Mouse (Mus musculus) splenic B cell, adult 2 months (primary cell): ENCODE measurements around the gene Tiam1.
A peak's percentile ranks its signal among the peaks of the same experiment; 100 is the strongest.

ENCODE experiments used
- DNase-seq: peaks from one replicate; pipeline ENCODE4 v3.0.0-alpha.2; 2011; ENCODE audit warnings: low read depth, low spot score
- H3K27me3 ChIP-seq: 2 replicates; pipeline ENCODE4 v1.6.1; 2012; ENCODE audit warnings: mild to moderate bottlenecking, low read length, moderate library complexity, mixed read lengths; ENCODE audit not compliant: control insufficient read depth, poor library complexity, insufficient read depth, severe bottlenecking
- H3K36me3 ChIP-seq: 2 replicates; pipeline ENCODE4 v1.6.1; 2012; ENCODE audit warnings: mild to moderate bottlenecking, low read length, moderate library complexity, mixed read lengths; ENCODE audit not compliant: control insufficient read depth, poor library complexity, insufficient read depth, severe bottlenecking

Gene Tiam1

DNA sequence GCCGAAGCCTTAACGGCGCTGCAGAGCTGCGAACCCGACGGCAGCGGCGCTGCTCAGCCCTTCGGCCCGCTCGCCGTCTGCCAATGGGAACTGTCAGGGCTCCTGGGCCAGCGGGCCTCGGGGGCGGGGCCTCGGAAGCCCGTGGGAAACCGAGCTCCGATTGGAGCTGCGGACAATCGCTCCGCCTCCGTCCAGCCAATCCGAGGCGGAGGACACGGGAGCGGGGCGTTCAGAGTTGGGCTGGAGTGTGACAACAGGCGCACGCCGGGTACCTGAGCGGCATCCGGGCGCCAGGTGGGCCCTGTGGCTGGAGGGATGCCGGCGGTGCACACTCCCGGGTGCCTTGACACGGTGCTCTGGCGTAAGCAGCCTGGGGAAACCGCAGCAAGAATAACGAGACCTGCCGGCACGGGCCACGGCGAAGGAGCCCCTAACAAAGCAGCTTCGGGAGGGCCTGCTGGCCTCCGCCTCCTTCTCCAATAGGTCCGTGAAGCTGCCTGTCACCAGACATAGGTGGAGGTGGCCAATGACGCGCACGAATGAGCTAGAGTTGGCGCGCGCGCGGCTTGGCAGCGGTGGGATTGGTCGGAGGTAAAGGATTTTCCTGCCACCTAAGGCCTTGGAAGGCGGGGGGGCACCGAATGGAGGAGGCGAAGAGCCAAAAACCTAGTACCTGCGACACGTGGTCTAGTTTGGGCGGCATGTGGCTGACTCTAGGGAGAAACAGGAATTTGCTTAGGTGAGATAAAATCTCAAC is at the start of gene Tiam1:
Tiam1 (minus strand) TSS at position 10 of the 757 bp plus-strand sequence.
- Histone ChIP-seq H3K27me3 (no peaks in the 10 kb centered on the region), H3K36me3 (no peaks in the 10 kb centered on the region)
- peak; percentile 97 for DNase-seq

DNA sequence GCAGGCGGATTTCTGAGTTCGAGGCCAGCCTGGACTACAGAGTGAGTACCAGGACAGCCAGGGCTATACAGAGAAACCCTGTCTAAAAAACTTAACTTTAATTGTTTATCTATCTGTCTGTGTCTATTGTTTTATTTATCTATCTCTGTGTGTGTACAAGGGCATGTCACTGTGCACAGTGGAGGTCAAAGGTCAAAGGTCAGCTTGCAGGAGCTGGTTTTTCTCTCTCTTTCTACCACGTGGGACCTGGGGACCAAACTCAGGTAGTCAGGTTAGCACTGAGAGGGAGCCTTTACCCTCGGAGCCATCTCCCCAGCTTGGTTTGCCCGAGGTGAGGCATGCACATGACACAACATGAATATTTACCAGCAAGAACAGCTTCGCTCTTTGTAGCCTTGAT is 47.7 kb upstream of the Tiam1 start:
- H3K27me3 ChIP-seq: no peaks in the 10 kb centered on the region
- DNase-seq: no peak
- no peaks in the 10 kb centered on the region for H3K36me3 ChIP-seq

DNA sequence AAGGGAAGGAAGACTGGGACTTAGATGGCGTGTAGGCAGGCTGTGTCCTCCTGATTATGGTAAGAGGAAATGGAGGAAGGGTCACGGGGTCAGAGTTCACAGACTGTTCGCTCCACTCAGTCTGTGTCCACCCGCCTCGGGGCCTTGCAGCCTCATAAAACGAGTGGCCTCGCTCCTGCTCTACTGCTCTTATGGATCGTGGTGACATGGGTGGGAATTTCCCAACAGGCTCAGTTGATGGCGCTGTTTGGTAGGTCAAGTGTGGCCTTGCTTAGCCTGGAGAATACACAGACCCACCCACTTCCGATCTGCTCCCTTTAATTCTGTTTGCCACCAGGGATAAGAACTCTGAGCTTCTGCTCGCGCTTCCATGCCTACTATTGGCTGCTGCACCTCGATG is 43.9 kb upstream of the Tiam1 start:
- peak; percentile 19 for DNase-seq
- Histone ChIP-seq H3K27me3 (no peaks in the 10 kb centered on the region), H3K36me3 (no peaks in the 10 kb centered on the region)

DNA sequence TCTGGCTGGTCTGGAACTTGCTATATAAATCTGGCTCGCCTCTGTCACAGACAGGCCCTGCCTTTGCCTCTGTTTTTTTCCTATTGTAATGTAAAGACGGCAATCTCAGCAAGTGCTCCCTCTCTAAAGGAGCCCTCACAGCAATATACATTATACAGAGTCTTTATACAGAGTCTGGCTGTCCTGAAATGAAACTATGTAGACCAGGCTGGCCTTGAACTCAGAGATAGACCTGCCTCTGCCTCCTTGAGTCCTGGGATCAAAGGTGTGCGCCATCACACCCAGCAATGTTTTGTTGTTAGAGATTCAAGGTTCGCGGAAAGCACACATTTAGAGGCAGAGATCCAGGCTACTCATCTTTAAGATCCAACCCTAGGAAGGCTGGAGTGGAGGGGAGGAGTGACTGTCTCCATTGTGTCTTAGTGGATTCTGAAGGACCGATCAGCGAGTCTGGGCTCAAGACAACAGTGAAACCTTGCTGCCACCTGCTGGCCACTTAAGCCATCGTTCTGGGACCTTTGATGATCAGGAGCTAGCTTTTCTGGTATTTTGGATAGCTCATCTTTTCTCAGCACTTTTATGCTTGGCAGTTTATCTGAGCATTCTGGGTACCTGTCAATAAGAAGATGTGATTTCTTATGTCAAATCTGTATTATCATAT is 42.5 kb upstream of the Tiam1 start:
- H3K36me3 ChIP-seq: no peaks in the 10 kb centered on the region
- DNase-seq: peak; percentile 81
- no peaks in the 10 kb centered on the region for H3K27me3 ChIP-seq

DNA sequence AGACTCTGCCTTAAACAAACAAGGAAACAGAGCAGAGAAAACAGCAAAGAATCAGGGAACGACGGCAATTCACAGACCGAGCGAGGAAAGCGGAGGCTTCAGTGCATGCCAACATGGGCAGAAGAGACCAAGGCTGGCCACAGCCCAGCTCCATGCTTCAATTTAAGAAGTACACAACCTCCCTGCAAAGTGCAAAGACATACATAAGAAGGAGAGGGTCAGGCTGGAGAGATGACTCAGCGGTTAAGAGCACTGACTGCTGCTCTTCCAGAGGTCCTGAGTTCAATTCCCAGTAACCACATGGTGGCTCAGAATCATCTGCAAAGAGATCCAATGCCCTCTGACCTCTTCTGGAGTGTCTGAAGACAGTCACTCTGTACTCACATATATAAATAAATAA is 40.6 kb upstream of the Tiam1 start:
- no peaks in the 10 kb centered on the region for H3K36me3 ChIP-seq
- DNase-seq: no peak
- no peaks in the 10 kb centered on the region for H3K27me3 ChIP-seq

DNA sequence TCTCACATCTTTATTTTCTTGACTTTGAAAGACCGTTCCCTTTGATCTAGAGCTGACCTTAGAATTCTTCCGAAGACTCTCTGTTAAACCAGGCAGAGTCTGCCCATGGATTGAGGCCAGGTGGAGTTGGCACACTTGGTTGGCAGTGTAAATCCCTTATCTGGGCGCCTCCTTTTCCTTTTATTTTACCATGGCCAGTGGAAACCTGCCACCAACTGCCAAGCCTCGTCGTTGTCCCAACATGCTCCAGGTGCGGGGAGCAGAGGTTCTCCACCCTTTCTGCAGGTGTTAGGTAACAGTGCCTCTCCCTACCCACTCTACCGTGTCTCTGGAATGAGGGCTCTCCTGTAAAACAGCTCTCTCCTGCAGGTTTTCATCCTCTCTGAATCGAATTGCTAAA is 38.1 kb upstream of the Tiam1 start:
- no peaks in the 10 kb centered on the region for H3K27me3 ChIP-seq
- H3K36me3 ChIP-seq: no peaks in the 10 kb centered on the region
- DNase-seq: no peak

DNA sequence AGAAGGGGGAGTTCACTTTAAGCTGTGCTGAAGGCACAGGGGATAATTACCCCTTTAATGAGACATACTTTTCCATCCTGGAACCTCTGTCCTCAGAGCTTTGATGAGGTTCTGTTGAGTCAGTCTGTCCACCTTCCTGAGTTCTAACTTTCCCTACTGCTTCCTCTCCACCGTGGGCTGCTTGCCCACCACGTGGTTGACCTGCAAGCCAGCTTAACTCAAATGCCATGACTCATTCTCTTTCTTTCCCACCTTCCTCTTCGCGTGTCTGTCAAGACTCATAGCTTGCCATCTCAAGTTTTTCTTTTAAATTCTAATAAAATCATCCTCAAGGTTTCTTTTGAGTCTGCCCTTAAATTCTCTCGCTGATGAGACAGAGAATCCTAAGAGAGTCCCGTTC is 37.4 kb upstream of the Tiam1 start:
- Histone ChIP-seq H3K36me3 (no peaks in the 10 kb centered on the region), H3K27me3 (no peaks in the 10 kb centered on the region)
- no peak for DNase-seq

DNA sequence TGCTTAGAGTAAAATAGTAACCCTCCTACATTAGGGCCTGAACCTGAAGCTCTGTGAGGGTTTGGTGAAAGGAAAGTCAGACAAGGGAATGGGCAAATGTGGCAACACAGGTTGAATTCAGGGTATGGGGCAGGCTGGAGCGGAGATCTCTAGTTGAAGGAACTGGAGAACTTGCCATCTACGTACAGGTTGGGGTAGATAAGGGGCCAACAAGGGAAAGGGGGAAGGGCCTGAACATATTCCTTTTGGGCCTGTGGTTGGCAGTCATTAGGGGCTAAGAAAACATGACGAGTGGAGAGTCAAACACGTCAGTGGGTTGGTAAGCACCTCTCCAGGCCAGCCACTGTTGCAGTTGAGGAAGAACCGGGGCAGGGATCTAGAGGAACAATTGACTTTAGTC is 36.3 kb upstream of the Tiam1 start:
- Histone ChIP-seq H3K36me3 (no peaks in the 10 kb centered on the region), H3K27me3 (no peaks in the 10 kb centered on the region)
- DNase-seq: no peak

DNA sequence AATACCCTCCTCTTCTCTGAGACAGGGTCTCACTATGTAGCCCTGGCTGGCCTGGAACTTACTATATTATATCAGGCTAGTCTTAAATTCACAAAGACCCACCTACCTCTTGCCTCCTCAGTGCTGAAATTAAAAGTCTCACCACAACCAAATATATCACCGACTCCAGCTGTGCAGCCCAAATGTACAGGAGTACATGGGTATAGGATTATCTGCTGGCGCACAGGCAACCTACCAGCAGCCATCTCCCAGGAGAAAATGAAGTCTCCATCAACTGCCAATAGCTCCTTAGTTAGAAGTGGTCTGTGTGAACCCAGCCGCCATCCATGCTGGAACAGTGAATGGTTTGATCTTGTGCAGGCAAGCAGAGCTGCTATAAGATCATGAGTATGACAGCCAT is 34.8 kb upstream of the Tiam1 start:
- H3K27me3 ChIP-seq: no peaks in the 10 kb centered on the region
- no peak for DNase-seq
- H3K36me3 ChIP-seq: no peaks in the 10 kb centered on the region

DNA sequence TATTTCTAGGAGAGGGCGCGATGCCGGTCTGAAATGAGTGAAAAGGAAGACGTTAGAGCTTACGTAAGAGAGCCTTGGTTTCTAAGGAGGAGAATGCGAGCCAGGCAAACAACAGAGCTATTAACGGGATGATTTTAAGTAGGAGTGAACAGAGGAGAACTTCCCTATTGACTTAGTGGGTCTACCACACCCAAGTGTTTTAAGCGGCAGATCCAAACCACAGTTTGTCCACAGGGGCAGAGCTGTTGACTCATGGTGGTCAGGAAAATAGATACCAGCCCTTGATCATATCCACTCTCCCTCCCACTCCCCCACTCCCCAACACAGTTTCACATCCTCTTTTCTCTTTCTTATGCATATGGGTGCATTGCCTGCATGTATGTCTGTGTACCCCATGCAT is 33.9 kb upstream of the Tiam1 start:
- H3K27me3 ChIP-seq: no peaks in the 10 kb centered on the region

DNA sequence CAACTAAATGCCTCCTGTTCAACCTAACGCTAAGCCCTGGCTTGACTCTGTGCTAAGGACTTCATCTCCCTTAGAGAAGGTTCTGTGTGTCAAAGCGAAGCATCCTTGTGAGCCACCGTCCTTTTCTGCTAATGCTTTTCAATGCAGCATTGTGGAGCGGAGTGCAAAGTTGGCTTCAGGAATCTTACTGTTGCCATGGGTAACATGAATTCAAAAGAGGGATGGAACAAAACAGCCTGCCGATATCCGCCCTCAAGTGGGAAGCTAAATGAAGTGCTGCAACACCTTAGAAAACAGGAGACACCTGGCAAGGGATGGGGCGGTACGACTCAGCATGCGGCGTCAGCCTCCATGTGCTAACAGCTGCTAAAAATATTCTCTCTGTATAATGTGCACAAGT is 32.9 kb upstream of the Tiam1 start:
- DNase-seq: no peak
- Histone ChIP-seq H3K36me3 (no peaks in the 10 kb centered on the region), H3K27me3 (no peaks in the 10 kb centered on the region)

More for the DNA sequence above, 33.9 kb upstream of the Tiam1 start:
- no peaks in the 10 kb centered on the region for H3K36me3 ChIP-seq
- DNase-seq: peak; percentile 71

DNA sequence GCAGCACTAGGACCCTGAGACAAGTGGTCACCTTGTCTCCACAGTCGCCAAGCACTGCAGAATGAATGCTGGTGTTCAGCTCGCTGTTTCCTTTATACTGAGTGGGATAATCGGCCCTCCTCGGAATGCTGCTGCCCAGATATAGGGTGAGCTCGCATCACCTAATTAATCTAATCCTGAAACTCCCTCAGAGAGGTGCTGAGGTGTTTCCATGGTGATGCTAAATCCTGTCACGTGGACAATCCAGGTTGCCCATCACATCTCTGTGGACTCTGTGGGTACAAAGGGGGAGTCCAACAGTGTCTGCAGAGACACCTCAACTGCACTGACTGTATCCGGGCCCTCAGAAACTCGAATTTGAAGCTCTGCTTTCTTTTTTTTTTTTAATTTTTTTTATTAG is 27.8 kb upstream of the Tiam1 start:
- H3K36me3 ChIP-seq: no peaks in the 10 kb centered on the region
- H3K27me3 ChIP-seq: no peaks in the 10 kb centered on the region
- no peak for DNase-seq

DNA sequence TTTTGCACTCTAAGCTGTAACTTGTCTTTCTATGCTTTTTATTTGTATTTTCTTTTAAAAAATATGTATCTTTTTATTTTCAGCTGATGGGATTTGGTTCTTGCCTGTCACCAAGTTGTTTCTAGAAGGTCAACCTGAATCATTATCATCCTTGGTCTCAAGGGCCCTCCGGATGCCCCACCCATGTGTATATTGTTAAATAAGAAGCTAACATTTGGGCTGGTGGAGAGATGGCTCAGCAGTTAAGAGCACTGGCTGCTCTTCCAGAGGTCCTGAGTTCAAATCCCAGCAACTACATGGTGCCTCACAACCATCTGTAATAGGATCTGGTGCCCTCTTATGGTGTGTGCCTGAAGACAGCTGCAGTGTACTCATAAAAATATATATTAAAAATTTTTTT is 27.1 kb upstream of the Tiam1 start:
- no peaks in the 10 kb centered on the region for H3K36me3 ChIP-seq
- H3K27me3 ChIP-seq: no peaks in the 10 kb centered on the region
- DNase-seq: no peak

DNA sequence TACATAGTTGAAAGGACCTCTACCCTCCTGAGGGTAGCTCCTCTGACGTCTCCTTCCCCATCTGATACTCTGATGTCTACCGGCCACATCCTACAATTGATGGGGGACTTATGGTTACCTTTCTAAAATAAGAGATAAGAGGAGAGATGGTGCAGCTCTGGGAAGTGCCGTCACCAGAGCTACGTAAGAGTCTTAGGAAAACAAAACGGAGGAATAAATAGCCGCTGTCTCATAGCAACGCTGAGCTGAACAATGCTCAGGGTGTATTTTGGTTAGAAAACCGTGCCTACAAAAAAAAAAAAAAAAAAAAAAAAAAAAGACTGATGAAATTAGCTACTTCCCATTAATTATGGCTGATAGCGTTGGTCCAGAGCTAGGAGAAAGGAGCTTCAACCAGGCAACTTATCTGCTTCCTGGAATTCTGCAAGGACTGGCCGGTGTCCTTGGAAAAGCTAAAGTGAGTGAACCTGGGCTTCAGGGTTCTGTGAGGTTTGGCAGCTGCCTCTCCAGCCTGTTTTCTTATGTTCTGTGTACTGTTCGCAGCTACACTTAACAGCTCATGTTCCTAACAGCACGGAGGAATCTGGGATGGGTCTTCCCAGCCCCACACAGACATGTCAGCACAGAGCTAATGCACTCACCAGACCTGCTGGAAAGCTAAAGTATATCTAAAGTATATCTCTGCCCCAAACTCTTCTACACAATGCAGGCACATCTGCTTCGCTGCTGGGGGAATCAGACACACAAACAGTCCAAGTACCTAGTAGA is 26.5 kb upstream of the Tiam1 start:
- no peak for DNase-seq
- Histone ChIP-seq H3K36me3 (no peaks in the 10 kb centered on the region), H3K27me3 (no peaks in the 10 kb centered on the region)

DNA sequence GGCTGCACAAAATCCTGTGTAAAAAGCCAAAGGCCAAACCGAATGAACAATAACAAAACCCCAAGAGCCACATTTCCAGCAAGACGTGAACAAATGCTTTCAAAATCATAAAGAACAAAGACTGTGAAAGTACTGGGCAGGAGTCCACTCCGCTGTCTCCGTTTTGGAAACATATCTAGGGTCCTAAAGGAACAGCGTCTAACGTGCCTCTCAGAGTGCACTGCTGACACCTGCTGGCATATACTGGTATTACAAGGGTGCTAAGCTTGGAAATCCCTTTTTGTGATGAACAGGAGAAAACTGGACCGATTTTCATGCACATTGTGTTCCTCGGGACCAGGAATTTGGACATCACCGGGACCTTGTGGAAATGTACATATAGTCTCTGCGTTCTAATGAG is 24.1 kb upstream of the Tiam1 start:
- DNase-seq: peak; percentile 83
- Histone ChIP-seq H3K36me3 (no peaks in the 10 kb centered on the region), H3K27me3 (no peaks in the 10 kb centered on the region)
